Mouse (Mus musculus) midbrain, embryonic 11.5 days (tissue): ENCODE measurements at regions not wholly inside any gene's neighbourhood (a gene's known extent, or its start where the extent isn't known, plus 50 kb on each side); places are given as distances from the start of the nearest gene placed in this dataset.

ENCODE experiments used
- ATAC-seq: fragments of 200-750 bp; cut with Nextera tagmentation; 2 replicates; pipeline ENCODE4 v1.8.0; 2017; ENCODE audit warnings: moderate TSS enrichment, moderate library complexity; ENCODE audit not compliant: low FRiP score
- DNase-seq: peaks from one replicate; pipeline ENCODE4 v3.0.0; 2015; ENCODE audit warnings: low spot score; ENCODE audit errors: missing footprints
- H3K27ac ChIP-seq: fragments of 300-500 bp; sonication (generic); 2 replicates; pipeline ENCODE4 v1.5.1; 2014; ENCODE audit warnings: low read depth, low read length
- H3K27me3 ChIP-seq: fragments of 300-500 bp; sonication (generic); 2 replicates; pipeline ENCODE4 v1.6.1; 2014; ENCODE audit warnings: mild to moderate bottlenecking, low read length, moderate library complexity, mixed read lengths; ENCODE audit not compliant: control insufficient read depth, insufficient read depth
- H3K36me3 ChIP-seq: fragments of 300-500 bp; sonication (generic); 2 replicates; pipeline ENCODE4 v1.6.1; 2014; ENCODE audit warnings: mild to moderate bottlenecking, low read length, moderate library complexity, mixed read lengths; ENCODE audit not compliant: control insufficient read depth, insufficient read depth
- H3K4me1 ChIP-seq: fragments of 300-500 bp; sonication (generic); 2 replicates; pipeline ENCODE4 v1.6.1; 2014; ENCODE audit warnings: low read length; ENCODE audit not compliant: control insufficient read depth, insufficient read depth
- H3K4me2 ChIP-seq: fragments of 300-500 bp; sonication (generic); 2 replicates; pipeline ENCODE4 v1.6.1; 2014; ENCODE audit warnings: mild to moderate bottlenecking, moderate library complexity
- H3K4me3 ChIP-seq: fragments of 300-500 bp; sonication (generic); 2 replicates; pipeline ENCODE4 v1.5.1; 2014; ENCODE audit warnings: low read depth, low read length
- H3K9ac ChIP-seq: fragments of 300-500 bp; sonication (generic); 2 replicates; pipeline ENCODE4 v1.6.1; 2014; ENCODE audit warnings: low read length
- H3K9me3 ChIP-seq: fragments of 300-500 bp; sonication (generic); 2 replicates; pipeline ENCODE4 v1.6.1; 2016; ENCODE audit warnings: low read length; ENCODE audit not compliant: control insufficient read depth

DNA sequence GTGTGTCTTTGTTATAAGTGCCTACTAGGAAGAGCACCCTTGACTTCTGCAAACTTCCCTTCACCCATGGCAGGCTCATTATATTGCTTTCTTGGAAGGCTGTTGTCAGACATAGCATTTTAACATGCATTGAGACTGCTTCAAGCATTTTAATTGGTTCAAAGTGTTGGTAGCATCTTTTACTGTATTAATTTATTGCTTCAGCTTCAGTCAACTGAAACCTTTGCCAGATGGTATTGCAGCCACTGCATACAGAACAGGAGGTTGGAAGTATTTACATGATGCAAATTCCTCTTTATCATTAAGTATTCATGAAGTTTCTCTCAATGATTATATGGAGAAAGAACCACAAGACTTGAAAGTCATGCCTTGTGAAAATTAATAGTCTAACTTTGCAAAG, 1423.6 kb downstream of the Pcdh18 start:
- peak; percentile 44 for DNase-seq
- no peak overlapping the region for H3K4me3 ChIP-seq
- ATAC-seq = 0 out of 2 replicates have a peak, but pooled peaks have one; percentile 35

More for the DNA sequence above, 1423.6 kb downstream of the Pcdh18 start:
- no peaks in the 10 kb centered on the region for H3K4me1 ChIP-seq
- no peaks in the 10 kb centered on the region for H3K27me3 ChIP-seq
- H3K36me3 ChIP-seq = no peaks in the 10 kb centered on the region
- H3K4me2 ChIP-seq = no peak overlapping the region
- H3K9ac ChIP-seq = no peak overlapping the region
- no peak overlapping the region for H3K27ac ChIP-seq
- no peaks in the 10 kb centered on the region for H3K9me3 ChIP-seq
